Mouse (Mus musculus): ENCODE measurements at regions not wholly inside any gene's neighbourhood (a gene's known extent, or its start where the extent isn't known, plus 50 kb on each side); places are given as distances from the start of the nearest gene placed in this dataset.
A peak's percentile ranks its signal among the peaks of the same experiment; 100 is the strongest.
"Not testable (repeated sequence)": the region's sequence is repeated elsewhere in the genome, so short reads cannot be mapped to it uniquely, and the experiment has no call there.

DNA sequence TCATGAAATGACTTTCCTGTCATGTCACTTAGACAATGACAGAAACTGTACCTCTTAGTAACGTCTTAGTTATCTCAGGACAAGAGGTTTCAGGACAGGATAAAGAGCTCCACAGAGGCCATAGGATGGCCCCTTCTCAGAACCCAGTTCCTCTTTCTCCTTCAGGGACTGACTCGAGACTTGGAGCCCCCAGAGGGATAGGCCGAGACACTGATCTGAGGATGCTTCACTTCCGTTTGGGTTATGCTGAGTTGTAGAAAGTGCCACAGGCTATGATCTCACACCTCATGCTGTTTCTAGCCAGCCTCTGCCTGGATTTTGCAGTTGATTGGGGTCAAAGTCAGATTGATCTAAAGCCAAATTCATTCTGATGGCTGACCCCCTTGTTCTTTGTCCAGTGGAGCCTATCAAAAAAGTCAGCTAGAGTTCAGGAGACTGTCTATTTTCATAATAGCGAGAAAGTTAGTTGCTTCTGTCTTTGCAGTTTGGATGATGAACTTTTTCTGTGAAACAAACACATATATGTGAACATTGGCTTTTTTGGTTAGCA is 70.7 kb downstream of the Sult3a2 start:
- no peak for DNase-seq (ENCODE audit: low read depth, low spot score)

DNA sequence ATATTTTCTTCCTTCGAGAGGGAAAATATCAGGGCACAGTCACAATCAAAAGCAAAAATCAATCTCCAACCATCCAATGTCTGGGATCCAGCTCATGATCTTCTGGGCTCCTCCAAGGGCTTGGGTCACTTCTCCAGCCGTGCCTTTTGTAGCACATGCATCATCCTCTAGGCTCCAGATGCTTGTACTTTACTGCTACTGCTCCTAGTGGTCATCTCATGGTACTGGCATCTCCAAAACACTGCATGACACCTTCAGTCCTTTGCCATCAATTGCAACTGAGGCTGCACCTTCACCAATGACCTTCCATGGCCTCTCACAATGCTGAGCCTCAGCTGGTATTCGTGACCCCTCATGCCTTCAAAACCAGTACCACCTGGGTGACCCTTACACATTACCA is 77.8 kb downstream of the Sult3a2 start:
- not testable (repeated sequence) for DNase-seq (ENCODE audit: low read depth, low spot score)

DNA sequence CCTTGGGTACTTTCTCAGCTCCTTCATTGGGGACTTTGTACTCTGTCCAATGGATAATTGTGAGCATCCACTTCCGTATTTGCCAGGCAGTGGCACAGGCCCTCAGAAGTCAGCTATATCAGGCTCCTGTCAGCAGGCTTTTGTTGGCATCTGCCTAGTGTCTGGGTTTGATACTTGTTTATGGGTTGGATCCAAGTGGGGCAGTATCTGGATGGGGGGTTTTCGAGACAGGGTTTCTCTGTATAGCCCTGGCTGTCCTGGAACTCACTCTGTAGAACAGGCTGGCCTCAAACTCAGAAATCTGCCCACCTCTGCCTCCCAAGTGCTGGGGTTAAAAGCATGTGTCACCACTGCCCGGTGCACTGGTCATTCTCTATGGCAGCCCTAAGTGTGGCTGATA is 79.7 kb upstream of the Clvs2 start:
- not testable (repeated sequence) for DNase-seq (ENCODE audit: low read depth, low spot score)

DNA sequence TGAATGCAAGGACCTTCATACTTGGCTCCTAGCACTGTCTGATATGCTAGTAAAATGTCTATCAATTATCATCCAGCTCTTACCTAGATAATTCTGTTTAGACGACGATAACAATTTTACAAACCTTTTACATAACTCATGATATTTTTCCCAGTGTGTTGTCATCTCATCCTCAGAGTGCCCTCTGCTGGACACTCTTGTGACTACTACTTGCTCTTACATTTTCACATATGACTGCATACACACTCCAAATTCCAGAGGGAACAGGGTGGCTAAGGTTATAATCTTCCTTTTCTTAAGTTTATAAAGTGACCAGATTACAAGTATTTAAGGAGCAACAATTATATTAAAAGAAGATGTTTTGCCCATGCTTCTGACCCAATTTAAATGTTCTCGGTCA is 78.9 kb upstream of the Clvs2 start:
- DNase-seq (ENCODE audit: low read depth, low spot score) = peak; percentile 88
